Mouse (Mus musculus) neutrophil, adult 65 days (primary cell): ENCODE data around the gene Cd68. TPM values are rescaled to one million over a fixed set of nuclear protein-coding genes. Genes with fewer than 3 reads are reported as not detected.

Experiments
- total RNA-seq: library from RNA; stranded (reverse); gene quantifications from 2 replicates; pipeline ENCODE4 v1.2.4, GENCODE M21; 2023

The Cd68 gene
- 79.5 and 104 TPM in 2 replicates for total RNA-seq

GRCm38 (mm10) chr11:69665961-69666664 is at the start of gene Cd68:
Gene Cd68, minus strand, starts transcription at chr11:69666153.

DNA sequence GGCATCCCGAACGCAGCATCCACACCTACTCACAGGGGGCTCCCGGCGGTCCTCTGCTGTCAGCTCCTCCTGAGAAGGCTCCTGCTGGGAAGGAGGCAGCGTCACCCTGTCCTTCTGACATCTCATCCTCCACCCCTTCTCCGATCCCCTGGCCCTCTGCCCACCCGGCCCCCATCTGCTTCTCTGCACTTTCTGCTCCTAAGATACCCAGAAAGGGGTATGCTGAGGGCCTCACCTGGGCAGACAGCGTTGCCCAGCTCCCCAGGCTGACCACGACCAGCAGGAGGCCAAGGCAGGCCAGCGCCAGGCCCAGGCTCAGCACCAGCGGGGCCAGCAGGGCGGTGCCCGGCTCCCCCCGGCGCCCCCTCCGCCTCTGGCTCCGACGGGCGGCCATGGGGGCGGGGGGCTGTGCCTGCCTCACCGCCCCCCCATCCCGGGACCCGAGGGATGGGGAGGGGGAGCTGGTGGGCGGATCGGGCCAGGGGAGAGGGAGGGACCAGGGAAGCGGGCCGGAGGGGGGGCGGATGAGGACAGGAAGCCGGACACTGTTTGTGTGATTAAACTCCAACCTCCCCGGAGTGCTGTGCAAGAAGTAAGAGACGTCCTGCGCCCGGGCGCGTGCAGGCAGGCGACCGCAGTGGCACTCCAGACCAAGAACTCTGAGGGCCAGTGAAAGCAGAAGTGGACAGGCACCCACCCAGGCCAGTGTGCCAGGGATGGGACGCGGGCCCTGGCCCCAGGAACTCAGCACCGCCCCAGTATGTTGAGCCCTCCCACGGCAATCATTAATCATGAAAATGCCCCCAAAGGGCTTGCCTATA is 29.6 kb upstream of the Cd68 start, which contains the start of the genes Tnfsf12 and Tnfsfm13:
TSS of gene Tnfsf12 (minus strand) at position 489 of the 821 bp plus-strand sequence.
TSS of gene Tnfsfm13 (minus strand) at position 738 of the 821 bp plus-strand sequence.

GRCm38 (mm10) chr11:69685526-69686148 is 19.7 kb upstream of the Cd68 start, which contains the start of gene Tnfsf13:
Gene Tnfsf13, minus strand, starts transcription at chr11:69685784.

GRCm38 (mm10) chr11:69681314-69682208 is 15.6 kb upstream of the Cd68 start, which contains the start of gene Senp3:
Gene Senp3, minus strand, starts transcription at chr11:69682084.

GRCm38 (mm10) chr11:69672211-69672706 is 6.3 kb upstream of the Cd68 start, which contains the start of gene Eif4a1:
Gene Eif4a1, minus strand, starts transcription at chr11:69672423.

DNA sequence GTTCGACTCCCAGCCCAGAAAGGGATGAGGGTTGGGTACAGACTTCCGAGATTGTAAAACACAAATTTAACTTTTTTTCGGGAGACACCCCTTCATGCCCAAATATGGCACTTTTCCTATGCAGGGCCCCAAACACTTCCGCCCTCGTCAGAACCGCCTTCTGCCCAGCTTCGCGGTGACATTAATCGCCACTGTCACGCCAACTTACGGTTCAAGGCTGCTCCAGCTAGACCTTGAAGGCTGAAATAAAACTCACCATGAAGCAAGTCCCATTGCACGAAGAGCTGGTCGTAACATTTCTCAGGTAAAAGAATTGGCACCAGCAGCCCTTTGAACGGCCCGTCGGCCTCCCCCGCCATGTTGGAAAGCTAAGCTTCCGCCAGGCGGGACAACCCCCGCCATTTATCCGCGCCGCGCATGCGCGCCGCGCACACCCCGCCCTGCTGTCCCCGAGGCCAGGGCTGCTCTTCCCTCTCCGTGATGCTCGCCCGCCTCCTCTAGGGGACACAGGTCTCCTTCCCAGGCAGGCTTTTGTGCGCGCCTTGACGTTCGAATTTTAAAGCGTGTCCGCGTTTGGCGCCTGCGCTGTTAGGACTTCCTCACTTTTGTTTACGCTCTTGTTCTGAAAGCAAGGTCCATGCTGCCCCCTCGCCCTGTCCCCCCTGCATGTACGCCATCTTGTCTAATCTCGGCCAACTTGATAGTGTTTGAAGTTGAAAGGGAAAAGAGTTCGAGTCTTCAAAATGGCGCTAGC is 3.6 kb downstream of the Cd68 start, which contains the start of gene Mpdu1:
TSS of gene Mpdu1 (minus strand) at position 430 of the 754 bp plus-strand sequence.

DNA sequence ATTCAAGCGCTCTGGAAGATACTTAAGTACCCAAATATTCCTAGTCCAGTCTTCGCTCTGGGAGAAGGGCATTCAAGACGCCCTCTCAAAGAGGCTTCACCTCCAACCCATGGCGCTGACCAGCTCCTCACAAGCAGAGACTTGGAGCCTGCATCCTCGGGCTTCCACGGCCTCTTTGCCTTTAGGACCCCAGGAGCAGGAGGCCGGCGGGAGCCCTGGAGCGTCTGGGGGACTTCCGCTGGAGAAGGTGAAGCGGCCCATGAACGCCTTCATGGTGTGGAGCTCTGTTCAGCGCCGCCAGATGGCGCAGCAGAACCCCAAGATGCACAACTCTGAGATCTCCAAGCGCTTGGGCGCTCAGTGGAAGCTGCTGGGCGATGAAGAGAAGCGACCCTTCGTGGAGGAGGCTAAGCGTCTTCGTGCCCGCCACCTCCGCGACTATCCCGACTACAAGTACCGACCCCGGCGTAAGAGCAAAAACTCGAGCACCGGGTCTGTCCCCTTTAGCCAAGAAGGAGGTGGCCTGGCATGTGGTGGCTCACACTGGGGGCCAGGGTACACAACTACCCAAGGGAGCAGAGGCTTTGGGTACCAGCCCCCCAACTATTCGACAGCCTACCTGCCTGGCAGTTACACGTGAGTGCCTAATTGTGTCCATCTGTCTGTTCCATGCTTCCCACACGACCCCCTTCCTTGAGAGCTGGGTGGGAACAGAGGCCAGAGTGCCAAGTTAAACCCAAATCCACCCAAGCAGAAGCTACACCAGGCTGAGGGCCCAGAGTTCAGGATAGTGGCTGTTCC is 10.5 kb downstream of the Cd68 start, which contains the start of gene Sox15:
TSS of gene Sox15 (plus strand) at position 51 of the 801 bp plus-strand sequence.

DNA sequence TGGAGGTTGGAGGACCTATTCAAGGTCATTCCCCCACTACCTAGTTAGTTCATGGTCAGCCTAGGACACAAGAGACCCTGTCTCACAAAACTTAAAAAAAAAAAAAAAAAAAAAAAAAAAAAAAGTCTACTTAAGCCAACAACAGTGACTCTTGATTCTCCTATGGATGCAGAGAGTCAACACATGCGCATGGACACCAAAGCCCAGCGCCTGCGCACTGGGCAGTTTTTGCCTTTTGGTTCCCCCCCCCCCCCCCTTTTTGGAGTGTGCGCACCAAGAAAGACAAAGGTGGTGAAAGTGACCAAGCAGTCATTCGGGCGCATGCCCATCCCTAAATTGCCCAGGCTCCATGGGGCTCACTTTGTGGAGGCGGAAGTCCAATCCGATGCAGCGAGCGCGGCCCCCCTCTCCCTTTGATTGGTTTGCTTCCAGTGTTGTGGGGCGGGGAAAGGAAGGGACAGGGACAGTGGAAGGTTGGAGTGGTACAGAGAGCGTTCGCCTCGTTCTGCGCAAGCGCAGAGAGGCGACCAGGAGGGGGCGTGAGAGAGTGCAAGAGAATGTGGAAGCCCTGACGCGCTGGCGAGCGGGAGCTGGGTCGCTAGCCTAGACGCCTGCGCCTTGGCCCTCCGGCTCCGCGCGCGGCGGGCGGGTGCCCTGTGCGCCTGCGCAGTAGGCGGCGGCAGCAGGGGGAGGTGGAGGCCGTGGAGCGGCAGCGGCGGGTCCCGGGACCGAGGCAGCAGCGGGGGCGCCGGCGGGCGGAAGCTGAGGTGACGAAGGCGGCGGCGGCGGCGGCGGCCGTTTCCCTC is 33.5 kb downstream of the Cd68 start, which contains the start of gene Fxr2:
TSS of gene Fxr2 (plus strand) at position 707 of the 806 bp plus-strand sequence.

DNA sequence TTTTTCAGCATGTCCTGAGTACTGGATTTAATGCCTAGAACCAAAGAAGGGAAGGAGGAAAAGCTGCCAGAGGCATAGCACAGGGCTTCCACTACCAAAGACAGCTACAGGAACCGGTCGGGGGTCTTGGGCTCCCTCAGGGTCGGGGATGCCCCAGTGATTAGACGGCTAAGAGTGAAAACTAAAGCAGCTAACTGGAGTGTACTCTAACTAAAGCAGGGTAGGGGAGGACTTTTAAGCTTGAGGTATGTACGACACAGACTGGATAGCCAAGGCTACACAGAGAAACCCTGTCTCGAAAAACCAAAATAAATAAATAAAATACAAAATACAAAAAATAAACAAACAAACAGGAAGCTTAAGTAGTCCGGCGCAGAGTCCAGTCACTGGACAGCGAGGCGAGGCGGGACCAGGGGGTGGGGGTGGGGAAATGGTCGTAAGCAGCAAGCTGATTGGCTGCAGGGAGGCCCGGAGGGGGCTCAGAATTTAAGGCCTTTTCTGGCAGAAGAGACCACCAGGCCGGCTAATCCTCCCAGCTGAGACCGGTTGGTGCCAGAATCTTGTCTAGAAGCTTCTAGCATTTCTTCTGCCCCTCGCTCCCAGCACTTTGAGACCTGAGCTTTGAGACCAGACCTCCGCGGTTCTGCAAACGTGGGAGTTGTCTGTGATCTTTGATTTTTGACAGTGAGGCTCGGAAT is 44.2 kb downstream of the Cd68 start, which contains the start of gene Sat2:
TSS of gene Sat2 (plus strand) at position 454 of the 698 bp plus-strand sequence.

GRCm38 (mm10) chr11:69617805-69618204 is 48.1 kb downstream of the Cd68 start, which contains the start of gene Shbg:
Gene Shbg, minus strand, starts transcription at chr11:69617905.

Other genes starting within 250 kb of the Cd68 start
- gene Dnah2, start 117.0 kb downstream of the Cd68 start, total RNA-seq = 2.1 and 6.3 TPM in 2 replicates
- gene Efnb3, start 105.9 kb downstream of the Cd68 start, total RNA-seq = 0.23 and 0.28 TPM in 2 replicates
- gene Wrap53, start 85.9 kb downstream of the Cd68 start, total RNA-seq = 9.3 and 11.2 TPM in 2 replicates
- 33.7 and 43.7 TPM in 2 replicates for gene Trp53, start 85.8 kb downstream of the Cd68 start, total RNA-seq
- not detected in 2 replicates for gene Atp1b2, start 60.2 kb downstream of the Cd68 start, total RNA-seq
- not detected in 2 replicates for gene Shbg, start 48.2 kb downstream of the Cd68 start, total RNA-seq
- not detected in 2 replicates for gene Sat2, start 44.1 kb downstream of the Cd68 start, total RNA-seq
- 43.9 and 65.2 TPM in 2 replicates for gene Fxr2, start 33.2 kb downstream of the Cd68 start, total RNA-seq
- 0.95 TPM in 1 of 2 replicates, not detected in the other for gene Sox15, start 10.8 kb downstream of the Cd68 start, total RNA-seq
- gene Mpdu1, start 3.5 kb downstream of the Cd68 start, total RNA-seq = 67.2 and 77.6 TPM in 2 replicates
- 525 and 565 TPM in 2 replicates for gene Eif4a1, start 6.3 kb upstream of the Cd68 start, total RNA-seq
- gene Senp3, start 15.9 kb upstream of the Cd68 start, total RNA-seq = 77.3 and 91.6 TPM in 2 replicates
- gene Tnfsf13, start 19.6 kb upstream of the Cd68 start, total RNA-seq = 10.0 and 11.1 TPM in 2 replicates
- gene Tnfsf12, start 29.7 kb upstream of the Cd68 start, total RNA-seq = 7.3 and 8.2 TPM in 2 replicates
- 1.4 and 4.9 TPM in 2 replicates for gene Tnfsfm13, start 29.9 kb upstream of the Cd68 start, total RNA-seq
- 74.6 and 76.6 TPM in 2 replicates for gene Polr2a, start 92.5 kb upstream of the Cd68 start, total RNA-seq
- gene Slc35g3, start 95.8 kb upstream of the Cd68 start, total RNA-seq = not detected in 2 replicates
- 0.70 and 1.2 TPM in 2 replicates for gene Zbtb4, start 99.8 kb upstream of the Cd68 start, total RNA-seq
- 0.54 and 1.0 TPM in 2 replicates for gene Chrnb1, start 129.8 kb upstream of the Cd68 start, total RNA-seq
- gene Fgf11, start 135.7 kb upstream of the Cd68 start, total RNA-seq = not detected in 2 replicates
- not detected in 2 replicates for gene Tmem102, start 139.5 kb upstream of the Cd68 start, total RNA-seq
- gene Gm39566, start 149.1 kb upstream of the Cd68 start, total RNA-seq = not detected in 2 replicates
- not detected in 2 replicates for gene Spem2, start 152.3 kb upstream of the Cd68 start, total RNA-seq
- not detected in 2 replicates for gene Spem1, start 156.0 kb upstream of the Cd68 start, total RNA-seq
- gene Nlgn2, start 171.6 kb upstream of the Cd68 start, total RNA-seq = 0.88 and 1.8 TPM in 2 replicates
- gene Tmem256, start 172.4 kb upstream of the Cd68 start, total RNA-seq = 76.0 and 86.7 TPM in 2 replicates
- gene Plscr3, start 180.2 kb upstream of the Cd68 start, total RNA-seq = 26.2 and 36.2 TPM in 2 replicates
- gene Tnk1, start 192.6 kb upstream of the Cd68 start, total RNA-seq = not detected in 2 replicates
- 0.84 TPM in 1 of 2 replicates, not detected in the other for gene Tmem95, start 211.9 kb upstream of the Cd68 start, total RNA-seq
- 6.8 TPM in 2 replicates for gene Kctd11, start 215.3 kb upstream of the Cd68 start, total RNA-seq
- 262 and 323 TPM in 2 replicates for gene Acap1, start 229.4 kb upstream of the Cd68 start, total RNA-seq
- gene 2810408A11Rik, start 234.8 kb upstream of the Cd68 start, total RNA-seq = 1.2 and 2.6 TPM in 2 replicates
- 17.7 and 25.0 TPM in 2 replicates for gene Neurl4, start 234.9 kb upstream of the Cd68 start, total RNA-seq
- gene Gps2, start 247.7 kb upstream of the Cd68 start, total RNA-seq = 71.0 and 76.8 TPM in 2 replicates